Mouse (Mus musculus) embryonic facial prominence, embryonic 13.5 days (tissue): Measurements from ENCODE around the gene Phlpp1. TPM values are rescaled to one million over a fixed set of nuclear protein-coding genes. Genes with fewer than 3 reads are reported as not detected.
A peak's percentile ranks its signal among the peaks of the same experiment; 100 is the strongest.

Experiments
- ATAC-seq: fragments of 200-750 bp; cut with Nextera tagmentation; 2 replicates; pipeline ENCODE4 v1.8.0; 2017; ENCODE audit warnings: low read depth; ENCODE audit not compliant: insufficient number of reproducible peaks, insufficient read depth, low FRiP score, low TSS enrichment
- H3K27ac ChIP-seq: fragments of 300-500 bp; sonication (generic); 2 replicates; pipeline ENCODE4 v1.5.1; 2015; ENCODE audit warnings: moderate library complexity, mild to moderate bottlenecking, inconsistent platforms
- H3K27me3 ChIP-seq: fragments of 300-500 bp; sonication (generic); 2 replicates; pipeline ENCODE4 v1.6.1; 2015; ENCODE audit warnings: mild to moderate bottlenecking, inconsistent platforms
- H3K36me3 ChIP-seq: fragments of 300-500 bp; sonication (generic); 2 replicates; pipeline ENCODE4 v1.6.1; 2015; ENCODE audit warnings: mild to moderate bottlenecking, inconsistent platforms
- H3K4me1 ChIP-seq: fragments of 300-500 bp; sonication (generic); 2 replicates; pipeline ENCODE4 v1.6.1; 2015; ENCODE audit warnings: inconsistent platforms
- H3K4me2 ChIP-seq: fragments of 300-500 bp; sonication (generic); 2 replicates; pipeline ENCODE4 v1.6.1; 2015; ENCODE audit warnings: moderate library complexity, mild to moderate bottlenecking, inconsistent platforms
- H3K4me3 ChIP-seq: fragments of 300-500 bp; sonication (generic); 2 replicates; pipeline ENCODE4 v1.5.1; 2015; ENCODE audit warnings: mild to moderate bottlenecking, inconsistent platforms
- H3K9ac ChIP-seq: fragments of 300-500 bp; sonication (generic); 2 replicates; pipeline ENCODE4 v1.6.1; 2015; ENCODE audit warnings: mild to moderate bottlenecking, inconsistent platforms
- H3K9me3 ChIP-seq: fragments of 300-500 bp; sonication (generic); 2 replicates; pipeline ENCODE4 v1.6.1; 2016; ENCODE audit warnings: inconsistent platforms
- WGBS: fragments of 180-500 bp; shearing (Covaris S2); methylation state at CpG from one replicate; pipeline ENCODE4 v1.1.7; 2015; ENCODE audit warnings: mixed read lengths; 5-methylcytosine and 5-hydroxymethylcytosine counted together
- polyA plus RNA-seq: library from polyadenylated mRNA; unstranded; fragments of >200 nt; fragmentation: Nextera tagmentation; extraction: Ambion mirVana; gene quantifications from 2 replicates; pipeline ENCODE4 v1.2.1, GENCODE M21; 2015

Gene Phlpp1
- polyA plus RNA-seq, 1 experiment from 2014 or later = 3.4 TPM

DNA sequence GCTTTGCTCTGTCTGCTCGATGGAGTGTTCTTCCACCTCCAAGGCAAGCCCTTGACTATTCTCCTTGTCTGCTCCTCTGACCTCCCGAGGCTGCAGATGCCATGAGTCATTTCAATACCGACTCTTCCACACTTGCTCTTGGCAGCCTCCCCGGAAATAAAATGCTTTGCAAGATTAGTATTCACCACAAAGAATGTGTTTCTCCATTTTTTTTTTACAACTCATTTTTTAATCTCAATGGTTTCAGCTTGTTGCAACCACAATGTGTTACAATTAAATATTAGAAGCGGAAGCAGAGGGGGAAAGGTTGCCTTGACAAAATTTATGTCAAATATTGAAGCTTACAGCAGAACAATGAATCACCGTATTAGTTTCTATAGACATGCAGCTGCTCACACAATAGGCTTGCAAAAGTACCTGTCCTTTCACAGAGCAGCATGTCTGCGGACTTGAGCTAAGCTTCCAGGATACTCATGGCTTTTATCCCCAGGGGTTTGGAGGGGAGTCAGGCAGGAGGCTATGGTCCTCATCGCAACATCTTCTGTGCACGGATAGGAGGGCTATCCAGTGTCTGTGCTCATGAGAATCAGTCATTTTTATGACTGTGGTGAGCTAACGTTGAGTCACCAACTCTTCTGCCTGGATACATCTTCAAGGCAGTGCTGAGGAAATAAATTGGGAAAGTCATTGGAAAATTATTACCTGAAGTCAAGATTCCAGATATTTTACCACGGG lies 229.5 kb downstream of the Phlpp1 start:
- Histone ChIP-seq H3K27ac (no peak overlapping the region), H3K4me1 (no peaks in the 10 kb centered on the region), H3K4me3 (no peak overlapping the region), H3K27me3 (no peaks in the 10 kb centered on the region), H3K36me3 (no peaks in the 10 kb centered on the region), H3K9ac (no peak overlapping the region), H3K4me2 (no peak overlapping the region), H3K9me3 (no peaks in the 10 kb centered on the region)
- no peak for ATAC-seq
- WGBS = 68% methylated on average over 11 of the region's 11 CpGs

DNA sequence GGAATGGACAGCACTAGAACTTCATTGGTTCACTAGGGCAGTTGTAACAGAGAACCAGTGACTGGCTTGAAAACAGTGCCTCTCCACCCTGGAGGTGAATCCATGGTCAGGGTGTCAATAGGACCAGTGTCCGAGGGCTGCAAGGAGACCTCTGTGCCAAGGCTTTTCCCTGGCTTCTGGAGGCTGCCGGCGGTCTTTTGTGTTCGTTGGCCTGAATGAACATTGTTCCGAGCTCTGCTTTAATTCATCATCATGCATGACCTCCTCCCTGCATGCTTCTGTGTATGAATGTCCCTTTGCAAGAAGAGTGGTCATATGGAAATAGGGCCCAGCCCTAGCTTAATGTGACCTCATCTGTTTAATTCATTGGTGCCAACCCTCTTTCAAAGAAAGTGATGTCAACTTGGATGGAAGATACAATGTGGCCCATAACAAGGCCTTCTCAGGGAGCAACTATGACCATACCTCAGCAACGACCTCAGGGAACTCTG lies 231.5 kb downstream of the Phlpp1 start:
- no peak overlapping the region for H3K9ac ChIP-seq
- no peaks in the 10 kb centered on the region for H3K36me3 ChIP-seq
- no peaks in the 10 kb centered on the region for H3K27me3 ChIP-seq
- H3K4me2 ChIP-seq = no peak overlapping the region
- H3K27ac ChIP-seq = no peak overlapping the region
- no peak for ATAC-seq
- H3K4me1 ChIP-seq = no peaks in the 10 kb centered on the region
- 86% methylated on average over 6 of the region's 6 CpGs for WGBS
- H3K9me3 ChIP-seq = no peaks in the 10 kb centered on the region
- H3K4me3 ChIP-seq = no peak overlapping the region

DNA sequence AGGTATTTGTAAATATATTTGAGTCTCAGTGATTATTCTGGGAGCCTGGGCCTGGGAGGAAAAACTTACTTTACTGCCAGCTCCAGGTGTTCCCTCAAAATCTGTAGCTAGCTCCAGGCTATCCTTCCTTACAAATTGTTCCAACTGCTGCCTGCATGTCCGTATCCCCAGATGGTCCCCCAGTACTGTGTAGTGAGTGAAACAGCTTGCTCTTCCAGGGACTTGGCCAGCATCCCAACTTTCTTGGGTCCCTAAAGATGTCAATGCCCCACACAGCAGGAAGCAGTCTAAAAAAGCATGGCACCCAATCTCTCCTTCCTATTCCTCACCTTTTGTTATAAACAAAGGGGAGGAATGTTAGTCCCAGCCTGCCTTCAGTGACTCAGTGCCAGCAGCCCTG lies 235.3 kb downstream of the Phlpp1 start:
- Histone ChIP-seq H3K27ac (no peak overlapping the region), H3K4me3 (no peak overlapping the region), H3K9ac (no peak overlapping the region), H3K4me1 (no peaks in the 10 kb centered on the region), H3K9me3 (no peaks in the 10 kb centered on the region), H3K4me2 (no peak overlapping the region), H3K27me3 (no peaks in the 10 kb centered on the region), H3K36me3 (no peaks in the 10 kb centered on the region)
- 44% methylated on average over 1 of the region's 1 CpGs for WGBS
- ATAC-seq = no peak

DNA sequence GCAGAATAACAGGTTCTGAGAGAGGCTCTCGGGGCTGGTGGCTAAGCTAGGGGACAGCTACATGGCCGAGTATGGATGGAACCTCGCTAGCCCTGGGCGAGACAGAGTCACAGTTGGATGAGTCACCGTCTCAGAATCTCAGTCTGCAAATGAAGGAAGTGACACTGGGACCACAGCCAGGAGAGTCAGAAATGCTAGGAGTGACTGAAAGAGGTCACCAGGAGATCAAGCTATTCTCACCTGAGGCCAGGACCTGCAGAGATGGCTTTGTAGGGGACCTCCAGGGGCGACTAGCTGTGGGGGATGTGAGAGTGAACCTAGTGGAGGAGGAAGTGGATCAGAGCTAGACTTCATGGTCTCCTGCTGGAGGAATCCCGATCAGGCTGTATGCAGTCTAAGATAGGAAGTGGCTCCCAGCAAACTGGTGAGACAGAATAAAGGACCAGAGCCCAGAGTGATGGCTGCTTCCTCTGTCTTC lies 236.4 kb downstream of the Phlpp1 start:
- Histone ChIP-seq H3K9ac (no peak overlapping the region), H3K36me3 (no peaks in the 10 kb centered on the region), H3K4me1 (no peaks in the 10 kb centered on the region), H3K4me2 (no peak overlapping the region), H3K27ac (no peak overlapping the region), H3K4me3 (no peak overlapping the region), H3K9me3 (no peaks in the 10 kb centered on the region), H3K27me3 (no peaks in the 10 kb centered on the region)
- 78% methylated on average over 7 of the region's 7 CpGs for WGBS
- no peak for ATAC-seq

DNA sequence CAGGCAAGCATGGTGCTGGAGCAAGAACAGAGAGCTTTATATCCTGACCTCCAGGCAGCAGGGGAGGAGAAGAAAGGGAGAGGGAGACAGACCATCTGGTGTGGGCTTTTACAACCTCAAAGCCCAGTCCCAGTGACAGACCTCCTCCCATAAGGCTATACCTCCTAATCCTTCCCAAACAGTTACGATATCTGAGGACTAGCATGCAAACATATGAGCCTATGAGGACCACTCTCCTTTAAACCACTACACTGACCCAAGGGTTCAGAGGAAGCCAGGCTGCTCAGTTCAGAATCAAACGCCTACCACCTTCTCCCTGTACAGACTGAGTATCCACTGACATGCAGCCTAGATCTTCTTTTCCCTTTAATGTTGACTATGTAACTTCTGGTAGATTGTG lies 239.3 kb downstream of the Phlpp1 start:
- Histone ChIP-seq H3K4me2 (no peak overlapping the region), H3K36me3 (no peaks in the 10 kb centered on the region), H3K27me3 (no peaks in the 10 kb centered on the region), H3K9me3 (no peaks in the 10 kb centered on the region), H3K9ac (no peak overlapping the region), H3K4me3 (no peak overlapping the region), H3K27ac (no peak overlapping the region), H3K4me1 (no peaks in the 10 kb centered on the region)
- WGBS = 76% methylated on average over 2 of the region's 2 CpGs
- no peak for ATAC-seq

DNA sequence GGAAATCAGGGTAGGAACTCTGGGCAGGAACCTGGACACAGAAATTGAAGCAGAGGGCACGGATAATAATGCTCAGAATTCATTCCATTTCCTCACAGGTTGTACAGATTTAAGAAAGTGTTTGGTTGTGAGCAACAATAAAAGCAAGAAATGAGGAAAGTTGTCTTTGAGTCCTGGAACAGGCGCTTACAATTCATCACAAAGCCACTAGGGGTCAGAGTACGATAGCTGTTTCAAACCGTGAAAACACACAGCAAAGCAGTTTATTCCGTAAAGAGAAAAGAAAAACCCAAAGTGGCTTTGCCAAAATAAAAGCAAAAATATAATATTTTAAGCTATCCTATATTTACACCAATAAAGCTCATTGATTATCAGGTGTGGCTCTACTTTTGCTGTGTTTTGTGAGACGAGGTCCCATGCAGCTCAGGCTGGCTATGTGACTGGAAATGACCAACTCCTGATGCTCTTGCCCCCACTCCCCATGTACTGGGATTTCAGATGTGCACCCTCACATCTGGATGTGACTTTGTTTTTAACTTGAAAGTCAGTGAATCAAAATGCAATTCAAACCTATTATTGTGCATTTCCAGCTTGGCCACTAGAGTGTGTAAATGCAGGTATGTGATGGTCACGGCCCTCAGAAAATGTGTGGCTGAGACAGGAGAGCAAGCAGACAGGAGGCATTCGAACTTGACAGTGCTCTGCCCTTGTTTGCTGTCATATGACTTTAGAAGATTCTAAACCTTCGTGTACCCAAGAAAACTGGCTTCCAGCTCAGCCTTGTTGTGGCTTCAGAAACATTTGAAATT lies 253.8 kb downstream of the Phlpp1 start:
- Histone ChIP-seq H3K27ac (no peak overlapping the region), H3K4me2 (no peak overlapping the region), H3K36me3 (no peaks in the 10 kb centered on the region), H3K9ac (no peak overlapping the region), H3K27me3 (no peaks in the 10 kb centered on the region), H3K4me1 (no peaks in the 10 kb centered on the region), H3K4me3 (no peak overlapping the region), H3K9me3 (no peaks in the 10 kb centered on the region)
- ATAC-seq = no peak
- 32% methylated on average over 9 of the region's 9 CpGs for WGBS

DNA sequence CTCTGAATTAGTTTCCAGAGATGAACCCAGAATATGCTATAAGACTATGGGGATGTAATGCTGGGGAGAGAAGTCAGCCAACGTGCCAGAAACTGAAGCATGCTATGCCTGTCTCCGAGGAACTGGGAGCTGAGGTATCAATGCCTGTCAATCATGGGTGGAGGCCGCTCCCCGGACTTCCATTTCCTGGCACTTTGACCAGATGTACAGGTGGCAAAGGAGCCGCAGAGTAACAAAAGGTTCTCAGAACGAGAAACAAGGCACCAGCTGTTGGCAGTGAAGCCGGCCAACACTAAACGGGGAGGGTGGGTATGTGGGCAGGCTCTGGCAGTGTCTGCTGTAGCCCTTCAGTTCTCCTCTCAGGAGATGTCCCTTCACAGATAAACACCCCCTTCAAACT lies 256.6 kb downstream of the Phlpp1 start:
- no peak for ATAC-seq
- whole genome bisulfite sequencing = 49% methylated on average over 8 of the region's 8 CpGs
- no peaks in the 10 kb centered on the region for H3K9me3 ChIP-seq
- no peaks in the 10 kb centered on the region for H3K4me1 ChIP-seq
- 0 out of 2 replicates have a peak overlapping the region, but pooled peaks have one; percentile 21 for H3K9ac ChIP-seq
- no peaks in the 10 kb centered on the region for H3K27me3 ChIP-seq
- no peak overlapping the region for H3K27ac ChIP-seq
- no peak overlapping the region for H3K4me2 ChIP-seq
- H3K4me3 ChIP-seq = no peak overlapping the region
- H3K36me3 ChIP-seq = no peaks in the 10 kb centered on the region

DNA sequence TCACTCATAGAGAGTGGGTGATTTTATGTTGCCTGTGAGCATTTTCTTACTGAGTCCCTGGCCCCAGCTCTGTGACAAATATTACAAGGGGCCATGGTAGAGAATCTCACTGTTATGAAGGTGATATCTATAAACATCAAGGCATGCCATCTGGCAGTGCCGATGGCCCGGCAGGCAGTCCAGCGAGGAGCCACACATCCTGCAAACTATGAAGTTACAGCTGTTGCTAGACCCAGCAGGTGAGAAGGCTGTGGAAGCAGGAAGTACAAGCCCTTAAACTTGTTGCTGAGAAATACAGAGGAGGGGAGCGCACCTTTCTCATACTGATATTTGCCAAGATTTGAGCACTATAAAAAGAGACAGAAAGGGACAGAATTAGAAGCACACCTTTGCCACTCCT lies 257.0 kb downstream of the Phlpp1 start:
- Histone ChIP-seq H3K36me3 (no peaks in the 10 kb centered on the region), H3K27me3 (no peaks in the 10 kb centered on the region), H3K4me1 (no peaks in the 10 kb centered on the region), H3K4me2 (no peak overlapping the region), H3K4me3 (no peak overlapping the region), H3K9ac (0 out of 2 replicates have a peak overlapping the region, but pooled peaks have one; percentile 21), H3K27ac (no peak overlapping the region), H3K9me3 (no peaks in the 10 kb centered on the region)
- no peak for ATAC-seq
- WGBS = 79% methylated on average over 4 of the region's 4 CpGs

DNA sequence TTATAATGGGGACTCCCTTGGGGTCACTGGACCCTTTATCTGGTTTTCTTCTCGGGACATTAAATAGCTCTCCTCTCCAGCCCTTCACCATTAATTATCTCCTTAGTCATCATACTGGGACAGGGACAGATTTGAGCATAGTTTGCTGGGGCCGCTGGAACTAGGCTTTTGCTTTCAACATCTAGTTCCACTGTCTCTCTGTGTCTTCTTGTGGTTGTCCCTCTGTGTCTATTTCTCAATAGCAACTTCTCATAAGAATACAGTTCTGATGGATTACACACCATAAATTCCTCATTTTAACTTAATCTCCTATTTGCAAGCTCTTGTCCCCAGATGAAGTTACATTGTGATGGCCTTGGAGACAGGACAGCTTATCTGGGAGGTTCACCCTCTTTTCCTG lies 262.0 kb downstream of the Phlpp1 start:
- Histone ChIP-seq H3K9ac (no peak overlapping the region), H3K9me3 (no peaks in the 10 kb centered on the region), H3K4me3 (no peak overlapping the region), H3K27me3 (no peaks in the 10 kb centered on the region), H3K4me1 (no peaks in the 10 kb centered on the region), H3K36me3 (no peaks in the 10 kb centered on the region), H3K4me2 (no peak overlapping the region), H3K27ac (no peak overlapping the region)
- WGBS = 63% methylated on average over 2 of the region's 2 CpGs
- ATAC-seq = no peak

Other genes with a start within 250 kb of the Phlpp1 start
- gene Zcchc2, start 181.3 kb upstream of the Phlpp1 start, polyA plus RNA-seq = 2.4 and 2.5 TPM in 2 replicates